Mouse (Mus musculus): Measurements from ENCODE around the gene Cdh19. TPM values are rescaled to one million over a fixed set of nuclear protein-coding genes. Genes with fewer than 3 reads are reported as not detected.

The Cdh19 gene
- polyA plus RNA-seq (2012; rRNA removed; ENCODE audit: low replicate concordance), result 0.26 and 0.68 TPM in 2 replicates

GRCm38 (mm10) chr1:110977484-110977883 lies at the start of gene Cdh19:
Cdh19 (minus strand) TSS chr1:110977584.

